Comparison of ENCODE assay signal across 10 mouse cellular contexts in genomic region chr2:171676083-171676482, GRCm38 (mm10).
DNase-seq lines count a peak whose midpoint lies in the region; ATAC-seq and TF ChIP-seq lines count a peak whose summit lies in the region.
"Had no signal": no experiment of that assay in that cellular context is flagged by ENCODE, and none has a peak within 500 bp of the region (broad histone marks: within the 10 kb centered on the region; RNA-seq: fewer than 3 reads in every experiment).

No protein-coding gene starts in this region.

- 51% methylated on average over 8 of the region's 8 CpGs for WGBS in hindbrain, embryonic 14.5 days
- WGBS in hindbrain, embryonic 11.5 days = 68% methylated on average over 8 of the region's 8 CpGs
- WGBS in neural tube, embryonic 14.5 days = 60% methylated on average over 8 of the region's 8 CpGs
- WGBS in heart, postnatal 0 days = 41% methylated on average over 8 of the region's 8 CpGs

- no peak for ATAC-seq in hindbrain, embryonic 14.5 days (ENCODE audit: low FRiP score)
- no peak for ATAC-seq in hindbrain, embryonic 11.5 days (ENCODE audit: low FRiP score)
- ATAC-seq in neural tube, embryonic 14.5 days (ENCODE audit: low read depth) = peak; percentile 14; the same call in 1 of the 2 replicates
- ATAC-seq in heart, postnatal 0 days (ENCODE audit: insufficient read depth, low read depth) = peak; percentile 60; the same call in 1 of the 2 replicates
- ATAC-seq in erythroblast, adult 5-6 weeks (replicated peaks; ENCODE audit: low FRiP score, poor library complexity, severe bottlenecking) = no peak

- no peak overlapping the region for H3K4me3 ChIP-seq in hindbrain, embryonic 14.5 days (replicated peaks; ENCODE audit: low read length)
- no peak overlapping the region for H3K4me3 ChIP-seq in hindbrain, embryonic 11.5 days (ENCODE audit: low read depth, low read length)
- no peak overlapping the region for H3K4me3 ChIP-seq in neural tube, embryonic 14.5 days (ENCODE audit: low read depth, low read length)
- H3K4me3 ChIP-seq in heart, postnatal 0 days (ENCODE audit: low read depth, low read length) = no peak overlapping the region
- H3K4me3 ChIP-seq: liver, embryonic 13.5 days had no signal

- H3K36me3 ChIP-seq in hindbrain, embryonic 14.5 days (replicated peaks; ENCODE audit: control insufficient read depth, insufficient read depth) = no peaks in the 10 kb centered on the region
- no peaks in the 10 kb centered on the region for H3K36me3 ChIP-seq in hindbrain, embryonic 11.5 days (ENCODE audit: control insufficient read depth, insufficient read depth, low read length)
- no peaks in the 10 kb centered on the region for H3K36me3 ChIP-seq in neural tube, embryonic 14.5 days (ENCODE audit: control insufficient read depth, insufficient read depth, low read length)
- no peaks in the 10 kb centered on the region for H3K36me3 ChIP-seq in heart, postnatal 0 days (replicated peaks; ENCODE audit: control insufficient read depth, insufficient read depth, low read length)
- H3K36me3 ChIP-seq: liver, embryonic 13.5 days had no signal

- no peak overlapping the region for H3K9ac ChIP-seq in hindbrain, embryonic 14.5 days
- no peak overlapping the region for H3K9ac ChIP-seq in hindbrain, embryonic 11.5 days (ENCODE audit: low read depth, low read length)
- no peak overlapping the region for H3K9ac ChIP-seq in neural tube, embryonic 14.5 days (replicated peaks; ENCODE audit: low read depth, low read length)
- H3K9ac ChIP-seq in heart, postnatal 0 days (replicated peaks; ENCODE audit: low read depth, low read length) = no peak overlapping the region
- H3K9ac ChIP-seq: liver, embryonic 13.5 days had no signal

- H3K4me1 ChIP-seq in hindbrain, embryonic 14.5 days (replicated peaks; ENCODE audit: control insufficient read depth, insufficient read depth, low read length) = peaks cover 12% of the 10 kb centered on the region
- H3K4me1 ChIP-seq in hindbrain, embryonic 11.5 days (replicated peaks; ENCODE audit: control insufficient read depth, insufficient read depth, low read length) = no peaks in the 10 kb centered on the region
- no peaks in the 10 kb centered on the region for H3K4me1 ChIP-seq in neural tube, embryonic 14.5 days (ENCODE audit: control insufficient read depth, insufficient read depth, low read length)
- no peaks in the 10 kb centered on the region for H3K4me1 ChIP-seq in heart, postnatal 0 days (ENCODE audit: control insufficient read depth, insufficient read depth)
- H3K4me1 ChIP-seq: liver, embryonic 13.5 days had no signal

- no peaks in the 10 kb centered on the region for H3K27me3 ChIP-seq in hindbrain, embryonic 14.5 days (ENCODE audit: control insufficient read depth, insufficient read depth, low read length)
- H3K27me3 ChIP-seq in hindbrain, embryonic 11.5 days (ENCODE audit: control insufficient read depth, insufficient read depth, low read length) = no peaks in the 10 kb centered on the region
- no peaks in the 10 kb centered on the region for H3K27me3 ChIP-seq in neural tube, embryonic 14.5 days (ENCODE audit: control insufficient read depth, insufficient read depth, low read length)
- H3K27me3 ChIP-seq in heart, postnatal 0 days (ENCODE audit: control insufficient read depth, insufficient read depth, low read length) = no peaks in the 10 kb centered on the region
- H3K27me3 ChIP-seq: liver, embryonic 13.5 days had no signal

- no peaks in the 10 kb centered on the region for H3K9me3 ChIP-seq in hindbrain, embryonic 14.5 days (ENCODE audit: control insufficient read depth, low read length)
- no peaks in the 10 kb centered on the region for H3K9me3 ChIP-seq in hindbrain, embryonic 11.5 days (ENCODE audit: control insufficient read depth, low read length)
- no peaks in the 10 kb centered on the region for H3K9me3 ChIP-seq in neural tube, embryonic 14.5 days (ENCODE audit: control insufficient read depth, low read length)
- H3K9me3 ChIP-seq in heart, postnatal 0 days (replicated peaks; ENCODE audit: control insufficient read depth, low read length) = 0 out of 2 replicates have a peak, but pooled peaks cover 8% of the 10 kb centered on the region

- TF ChIP-seq EP300 in heart, postnatal 0 days (IDR thresholded peaks at IDR 0.05; ENCODE audit: low read depth) = no peak

- peak; percentile 31 for DNase-seq in hindbrain, embryonic 14.5 days (ENCODE audit: low spot score)
- DNase-seq in hindbrain, embryonic 11.5 days (ENCODE audit: low spot score) = no peak
- no peak for DNase-seq in neural tube, embryonic 10.5 days (ENCODE audit: extremely low spot score, low spot score)
- DNase-seq in heart, postnatal 0 days (ENCODE audit: low spot score) = peak; percentile 19
- DNase-seq in retina, embryonic 14.5 days (ENCODE audit: low spot score) = peak; percentile 25
- no peak for DNase-seq in layer of hippocampus, postnatal 10 days (ENCODE audit: low spot score in 2 of 2)
- DNase-seq: cerebellum, adult 18-20 months; liver, embryonic 13.5 days had no signal

- H3K27ac ChIP-seq in hindbrain, embryonic 14.5 days = no peak overlapping the region
- H3K27ac ChIP-seq in hindbrain, embryonic 11.5 days (ENCODE audit: low read depth, low read length) = no peak overlapping the region
- no peak overlapping the region for H3K27ac ChIP-seq in neural tube, embryonic 14.5 days (ENCODE audit: low read depth, low read length)
- H3K27ac ChIP-seq in heart, postnatal 0 days (ENCODE audit: low read depth) = no peak overlapping the region
- H3K27ac ChIP-seq: liver, embryonic 13.5 days had no signal

- no peak overlapping the region for H3K4me2 ChIP-seq in hindbrain, embryonic 14.5 days (replicated peaks)
- no peak overlapping the region for H3K4me2 ChIP-seq in hindbrain, embryonic 11.5 days (replicated peaks; ENCODE audit: low read depth, low read length)
- H3K4me2 ChIP-seq in neural tube, embryonic 14.5 days (ENCODE audit: low read depth, low read length) = no peak overlapping the region
- H3K4me2 ChIP-seq in heart, postnatal 0 days (ENCODE audit: low read depth, low read length) = no peak overlapping the region
- H3K4me2 ChIP-seq: liver, embryonic 13.5 days had no signal

- TF ChIP-seq CTCF in heart, postnatal 0 days (IDR thresholded peaks at IDR 0.05; ENCODE audit: low read depth) = no peak

Comparison
In these comparisons a context has a peak if more than half of its experiments do, and no peak if none do; other contexts are left out.
1. DNase-seq: peak in hindbrain, embryonic 14.5 days (single experiment), heart, postnatal 0 days (single experiment) and retina, embryonic 14.5 days (single experiment); none in hindbrain, embryonic 11.5 days (single experiment), neural tube, embryonic 10.5 days (single experiment) and layer of hippocampus, postnatal 10 days (0 of 2).
2. ATAC-seq: peak in neural tube, embryonic 14.5 days (single experiment) and heart, postnatal 0 days (single experiment); none in hindbrain, embryonic 14.5 days (single experiment), hindbrain, embryonic 11.5 days (single experiment) and erythroblast, adult 5-6 weeks (single experiment).